Mouse (Mus musculus) thymus, postnatal 4 days (tissue): ENCODE data around the gene C2cd5.
A peak's percentile ranks its signal among the peaks of the same experiment; 100 is the strongest.

ENCODE experiments used
- DNase-seq: peaks from one replicate; pipeline ENCODE4 v3.0.0; 2021

The C2cd5 gene

DNA sequence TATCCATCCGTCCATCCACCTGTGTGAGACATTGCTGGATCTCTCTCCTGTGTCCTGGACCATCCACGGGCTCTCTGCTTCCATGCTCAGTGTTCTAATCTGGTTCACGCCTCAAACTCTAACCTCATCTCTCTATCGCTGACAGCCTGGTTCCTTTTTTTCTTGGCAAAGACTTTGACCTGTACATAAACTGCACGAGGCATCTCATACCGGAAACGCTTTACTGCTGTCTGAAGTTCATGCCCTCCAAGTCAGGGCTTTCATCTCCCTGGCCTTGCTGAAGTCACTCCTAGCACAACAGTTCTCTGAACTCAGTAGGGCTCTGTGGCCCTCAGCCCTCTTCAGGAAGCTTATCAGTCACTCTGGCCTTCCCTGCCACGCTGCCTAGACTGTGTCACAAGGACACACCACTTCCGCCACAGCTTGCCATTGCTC, 15.1 kb upstream of the C2cd5 start:
- peak; percentile 67 for DNase-seq

DNA sequence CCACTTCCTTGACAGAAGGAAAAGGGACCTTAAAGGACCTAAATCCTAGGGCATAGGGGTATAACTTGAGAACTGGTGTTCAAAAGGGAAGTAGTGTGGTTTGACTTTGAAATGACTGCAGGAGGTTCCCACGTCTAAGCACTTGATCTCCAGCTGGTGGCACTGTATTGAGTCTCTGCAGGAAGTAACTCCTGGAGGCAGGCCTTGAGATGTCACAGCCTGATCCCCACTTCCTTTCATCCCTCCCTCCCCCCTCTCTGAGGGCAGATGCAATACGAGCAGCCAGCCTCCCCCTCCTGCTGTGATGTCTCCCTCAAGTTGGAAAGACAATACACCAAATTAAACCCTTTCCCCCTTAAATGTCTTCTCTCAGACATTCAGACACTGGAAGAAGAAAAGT, 14.6 kb upstream of the C2cd5 start:
- DNase-seq, result peak; percentile 71

DNA sequence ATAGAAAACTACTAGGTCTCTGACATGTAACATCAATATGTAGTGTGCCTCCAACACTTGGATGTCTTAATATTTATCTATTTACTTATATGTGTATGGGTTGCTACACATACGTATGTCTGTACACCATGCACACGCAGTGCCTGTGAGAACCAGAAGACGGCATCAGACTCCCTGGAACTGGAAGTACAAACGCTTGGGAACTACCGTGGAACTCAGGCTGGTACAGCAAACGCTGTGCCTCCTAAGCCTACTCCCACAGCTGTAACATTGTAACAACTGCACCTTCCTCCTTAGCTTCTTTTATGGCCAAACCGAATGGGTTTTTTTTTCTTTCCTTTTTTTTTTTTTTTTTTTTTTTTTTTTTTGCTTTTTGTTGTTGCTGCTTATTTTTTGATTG, 10.4 kb upstream of the C2cd5 start:
- no peak for DNase-seq

DNA sequence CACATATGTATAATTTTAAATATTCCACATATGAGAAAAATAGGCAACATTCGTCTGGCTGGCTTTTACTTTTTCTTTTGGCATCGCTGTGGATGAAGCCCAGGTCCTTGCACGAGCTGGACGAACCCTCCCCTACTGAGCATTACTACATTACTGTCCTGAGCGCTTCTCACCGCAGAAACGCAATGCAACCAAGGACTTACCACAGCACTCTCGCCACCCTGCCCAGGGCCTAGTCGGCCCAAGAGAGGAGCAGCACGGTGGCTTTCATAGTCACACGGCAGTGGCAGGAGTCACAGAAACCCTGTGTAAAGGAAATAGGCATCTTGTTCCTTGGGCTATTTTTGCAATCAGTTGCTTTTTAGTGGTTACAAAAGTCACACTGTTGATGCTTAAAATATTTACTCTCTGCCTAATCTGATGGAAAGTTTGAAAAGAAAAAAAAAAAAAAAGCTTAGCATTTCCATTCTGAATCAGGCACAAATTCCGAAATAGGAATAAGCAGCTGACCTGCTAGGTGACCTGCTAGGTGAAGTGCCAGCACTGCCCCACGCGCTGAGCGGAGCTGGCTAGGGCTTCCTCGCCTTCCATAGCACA, 9.8 kb upstream of the C2cd5 start:
- no peak for DNase-seq

DNA sequence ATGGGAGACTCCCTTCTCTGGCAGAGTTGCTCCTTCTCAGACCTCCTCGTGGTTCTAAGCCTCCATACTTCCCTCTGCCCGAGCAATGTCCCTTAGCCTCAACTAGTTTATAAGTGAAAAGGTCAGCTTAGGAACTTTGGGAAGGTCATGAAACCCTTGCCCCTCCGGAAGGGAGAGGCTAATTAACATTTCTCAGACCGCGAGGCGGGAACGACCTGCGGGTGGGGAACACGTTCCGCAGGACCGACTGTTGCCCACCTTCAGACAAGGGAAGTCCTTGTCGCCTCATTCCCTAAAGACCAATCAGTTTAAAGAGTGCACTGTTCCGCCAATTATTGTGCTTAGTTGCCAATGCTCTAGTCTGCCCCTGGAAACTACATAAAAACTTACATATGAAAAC, 8.1 kb upstream of the C2cd5 start:
- no peak for DNase-seq

DNA sequence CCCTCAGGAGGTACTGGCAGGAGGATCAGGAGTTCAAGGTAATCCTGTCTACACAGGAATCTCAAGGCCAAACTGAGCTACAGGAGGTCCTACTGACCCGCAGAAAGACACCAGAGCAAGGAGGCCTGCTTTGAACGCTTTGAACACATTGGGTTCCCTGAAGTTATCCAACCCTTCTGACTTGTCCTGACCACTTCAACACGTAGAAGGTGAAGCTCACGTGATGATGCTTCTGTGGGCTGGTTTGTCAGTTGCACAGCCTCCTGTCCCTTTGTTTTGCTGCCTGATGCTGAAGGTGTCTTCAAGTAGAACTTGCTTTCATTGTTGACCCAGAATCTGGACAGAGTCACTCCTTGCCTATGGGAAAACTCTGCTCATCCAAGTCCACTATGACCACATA, 7.7 kb upstream of the C2cd5 start:
- DNase-seq, result no peak

DNA sequence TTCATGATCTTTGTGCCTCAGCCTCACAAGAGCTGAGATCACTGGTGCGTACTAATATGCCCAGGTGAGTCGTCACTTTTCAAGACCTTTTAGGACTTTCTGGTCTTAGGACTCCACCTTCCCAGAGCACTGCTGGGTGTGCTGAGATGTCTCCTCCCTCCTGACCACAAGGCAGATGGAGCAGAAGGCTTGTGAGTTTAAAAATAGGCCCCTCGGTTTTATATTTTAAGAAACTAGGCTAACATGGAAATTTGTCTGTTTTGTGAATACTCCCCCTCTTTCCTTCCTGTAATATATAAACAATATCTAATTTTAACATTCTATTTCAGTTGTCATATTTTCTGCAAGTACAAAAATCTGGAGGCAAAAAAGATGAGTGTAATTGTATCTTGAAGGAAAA, 5.8 kb upstream of the C2cd5 start:
- no peak for DNase-seq

DNA sequence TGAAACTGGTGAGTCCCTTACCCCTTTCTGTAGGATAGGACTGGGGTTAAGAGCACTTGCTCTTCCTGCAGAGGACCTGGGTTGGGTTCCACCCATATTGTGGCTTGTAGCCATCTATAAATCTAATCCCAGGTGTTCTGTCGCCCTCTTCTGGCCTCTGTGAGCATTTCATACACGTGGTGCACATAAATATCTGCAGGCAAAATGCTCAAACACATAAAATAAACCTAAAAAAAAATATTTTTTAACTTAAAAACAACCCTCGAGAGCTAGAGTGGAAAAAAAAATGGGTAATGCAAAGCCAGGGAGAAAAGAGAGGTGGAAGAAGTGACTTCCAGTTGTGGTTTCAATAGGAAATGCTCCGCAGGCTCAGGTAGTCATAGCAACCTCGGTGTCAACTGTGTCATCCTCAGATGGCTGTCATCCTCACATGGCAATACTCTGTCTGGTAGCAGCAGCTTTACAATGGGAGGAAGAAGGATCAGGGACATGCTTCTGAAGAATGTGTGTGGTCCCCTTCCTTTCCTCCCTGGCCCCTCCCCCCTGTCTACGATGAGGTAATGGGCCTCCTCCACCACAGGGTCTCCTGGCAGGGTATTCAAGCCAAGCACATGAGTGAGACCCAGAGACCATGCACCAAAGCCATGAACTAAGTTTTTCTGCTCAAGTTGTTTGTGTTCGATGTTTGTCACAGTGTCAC, 4.2 kb upstream of the C2cd5 start:
- DNase-seq, result no peak

DNA sequence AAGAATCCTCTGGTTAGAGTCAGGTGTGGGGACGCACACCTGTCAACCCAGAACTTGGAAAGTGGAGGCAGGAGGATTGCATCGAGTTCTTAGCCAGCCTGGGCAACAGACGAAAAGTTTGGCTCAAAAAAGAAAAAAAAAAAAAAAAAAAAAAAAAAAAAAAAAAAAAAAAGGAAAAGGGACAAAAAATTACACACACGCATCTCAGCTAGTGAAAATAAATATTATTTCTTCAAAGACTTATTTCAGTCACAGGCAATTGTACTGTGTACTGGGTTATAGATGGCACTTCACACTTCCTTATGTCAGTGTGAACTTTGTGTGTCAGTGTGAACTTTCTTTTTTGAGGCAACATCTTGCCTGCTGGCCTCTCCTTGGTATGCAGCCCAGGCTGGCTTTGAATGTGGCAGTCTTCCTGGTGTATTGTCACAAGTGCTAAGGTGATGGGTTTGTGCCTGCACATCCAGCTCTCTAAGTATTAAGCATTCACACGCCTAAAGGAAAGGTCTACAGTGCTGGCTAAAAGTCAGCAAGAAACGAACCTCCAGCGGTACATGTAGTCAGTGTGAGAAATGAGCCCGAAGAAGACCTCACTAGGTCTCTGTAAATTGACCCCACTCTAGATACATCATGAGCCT, 656 bp upstream of the C2cd5 start:
- DNase-seq, result no peak

DNA sequence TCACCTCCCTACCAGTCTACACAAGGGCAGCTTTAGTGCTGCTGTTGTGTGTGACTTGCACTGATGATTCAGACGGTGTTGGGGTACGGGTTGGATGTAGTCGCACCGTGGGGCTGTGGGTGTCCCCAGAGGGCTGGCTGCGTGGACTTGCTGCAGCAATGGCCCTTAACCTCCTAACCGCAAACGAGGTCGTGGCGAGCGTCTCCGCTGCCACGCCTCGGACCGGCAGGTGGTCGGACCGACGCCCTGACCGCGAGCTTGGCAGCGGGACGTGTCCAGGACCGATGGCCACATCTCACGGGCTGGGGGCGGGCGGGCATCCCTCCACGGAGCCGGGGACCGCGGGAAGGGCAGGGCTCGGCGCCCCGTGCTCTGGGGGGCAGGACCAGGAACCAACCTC, 660 bp downstream of the C2cd5 start:
- no peak for DNase-seq

DNA sequence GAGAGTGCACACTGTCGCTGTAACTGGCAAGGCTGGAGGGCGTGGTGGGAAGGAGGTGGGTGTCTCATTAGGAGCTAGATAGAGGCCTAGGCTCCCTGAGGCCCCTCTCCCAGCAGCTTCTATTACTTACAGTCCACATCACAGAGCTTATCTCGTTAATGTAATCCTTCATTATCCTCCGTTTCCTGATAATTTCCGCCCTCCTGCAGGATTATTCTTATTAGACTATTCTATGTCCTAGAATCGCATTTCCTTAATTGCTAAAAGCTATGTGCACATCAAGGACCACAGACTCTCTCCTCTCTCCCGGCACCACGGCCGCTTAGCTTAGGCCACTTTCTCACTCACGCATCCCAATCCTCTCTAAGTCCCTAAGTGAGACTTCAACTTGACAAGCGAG, 4.8 kb downstream of the C2cd5 start:
- no peak for DNase-seq

DNA sequence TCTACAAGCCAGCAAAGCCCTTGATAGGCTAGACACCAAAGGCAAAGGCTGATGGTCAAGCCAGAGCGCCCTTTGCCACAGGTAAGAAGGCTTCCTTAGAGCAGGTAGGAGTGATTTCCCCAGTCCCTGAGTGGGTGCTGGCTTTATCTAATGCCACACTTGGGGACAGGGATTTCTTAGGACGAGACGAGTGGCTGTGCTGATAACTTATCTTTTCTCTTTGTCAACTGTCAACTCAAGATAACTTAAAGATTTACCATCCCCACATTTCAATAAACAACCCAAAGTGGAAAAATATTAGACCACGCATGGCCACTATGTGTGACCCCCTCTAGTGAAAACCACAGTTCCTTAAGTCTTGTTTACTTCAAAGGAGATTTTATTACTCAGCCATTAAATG, 7.1 kb downstream of the C2cd5 start:
- peak; percentile 3 for DNase-seq

DNA sequence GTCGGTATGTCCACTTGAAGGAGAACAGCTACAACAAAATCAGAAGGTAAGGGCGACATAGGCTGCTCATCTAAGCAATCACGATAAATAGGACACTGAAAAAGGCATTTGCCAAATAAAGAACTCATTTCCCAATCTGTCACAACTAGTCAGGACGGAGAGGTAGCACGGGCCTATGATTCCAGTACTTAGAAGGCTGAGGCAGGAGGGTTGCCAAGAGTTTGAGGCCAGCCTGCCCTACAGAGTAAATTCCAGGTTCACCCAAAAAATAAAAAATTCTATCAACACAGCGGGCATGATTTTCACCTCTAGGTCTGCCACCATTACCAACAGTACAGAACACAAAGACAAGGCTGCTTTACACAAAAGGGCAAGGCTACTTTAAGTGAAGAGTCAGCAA, 8.9 kb downstream of the C2cd5 start:
- DNase-seq, result no peak

DNA sequence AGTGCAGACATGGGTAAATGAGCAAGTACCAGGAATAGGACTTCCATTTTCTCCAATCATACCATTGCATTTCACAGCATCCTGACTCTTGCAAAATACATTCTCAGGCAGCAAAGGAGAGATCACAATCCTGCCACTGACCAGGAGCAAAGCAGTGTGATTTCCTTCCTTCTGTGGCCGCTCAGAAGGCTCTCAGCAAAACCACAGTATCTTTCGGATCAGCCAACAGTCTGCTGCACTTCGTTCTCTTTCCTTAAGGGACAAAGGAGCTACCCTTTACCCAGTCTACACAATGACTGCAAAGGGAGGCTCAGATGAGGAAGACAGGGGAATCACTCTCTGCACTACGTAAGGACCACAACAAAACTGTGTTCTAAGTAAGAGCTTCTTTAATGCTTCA, 12.6 kb downstream of the C2cd5 start:
- no peak for DNase-seq

DNA sequence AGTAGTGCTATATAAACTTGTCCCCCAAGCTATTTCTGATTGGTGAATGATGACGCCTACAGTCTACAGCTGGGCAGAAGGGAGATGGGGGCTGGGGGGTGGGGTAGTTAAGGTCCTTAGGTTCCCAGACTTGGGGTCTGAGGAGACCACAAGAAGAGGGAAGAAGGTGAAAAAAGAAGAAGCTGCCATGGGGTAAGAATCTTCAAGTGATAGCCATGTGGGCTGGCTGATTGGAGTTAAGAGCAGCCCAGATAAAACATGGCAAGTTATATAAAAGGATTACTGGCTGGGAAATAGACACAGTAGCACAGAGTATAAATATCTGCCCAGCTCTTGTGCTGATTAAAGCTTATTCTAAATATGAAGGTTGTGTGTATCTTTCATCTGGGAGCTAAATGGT, 14.0 kb downstream of the C2cd5 start:
- peak; percentile 2 for DNase-seq

DNA sequence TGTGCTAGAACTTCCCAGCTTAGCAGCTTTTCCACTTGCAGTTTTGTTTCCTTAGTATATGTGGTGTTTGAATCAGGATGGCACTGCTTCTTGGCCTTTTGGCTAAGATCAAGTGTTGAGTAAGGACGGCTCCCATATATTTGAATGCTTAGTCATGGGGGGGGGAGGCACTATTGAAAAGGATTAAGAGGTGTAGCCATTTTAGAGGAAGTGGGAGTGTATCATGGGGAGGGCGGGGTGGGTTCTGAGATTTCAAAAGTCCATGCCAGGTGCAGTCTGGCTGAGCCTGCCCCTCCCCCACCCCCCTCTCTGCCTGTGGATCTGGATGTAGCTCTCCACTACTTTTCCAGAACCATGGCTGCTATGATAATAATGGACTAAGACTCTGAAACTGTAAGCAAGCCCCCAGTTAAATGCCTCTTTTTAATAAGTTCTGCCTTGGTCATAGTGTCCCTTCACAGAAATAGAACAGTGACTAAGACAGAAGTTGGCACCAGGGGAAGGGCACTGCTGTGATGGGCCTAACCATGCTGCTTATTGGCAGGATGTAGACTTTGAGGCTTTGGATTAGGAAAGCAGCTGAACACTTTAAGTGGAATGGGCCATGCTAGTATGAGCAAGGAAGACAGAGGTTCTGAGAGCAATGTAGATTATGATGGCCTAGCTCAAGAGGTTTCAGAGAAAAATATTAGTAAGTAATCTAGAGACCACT, 15.5 kb downstream of the C2cd5 start:
- DNase-seq, result no peak

DNA sequence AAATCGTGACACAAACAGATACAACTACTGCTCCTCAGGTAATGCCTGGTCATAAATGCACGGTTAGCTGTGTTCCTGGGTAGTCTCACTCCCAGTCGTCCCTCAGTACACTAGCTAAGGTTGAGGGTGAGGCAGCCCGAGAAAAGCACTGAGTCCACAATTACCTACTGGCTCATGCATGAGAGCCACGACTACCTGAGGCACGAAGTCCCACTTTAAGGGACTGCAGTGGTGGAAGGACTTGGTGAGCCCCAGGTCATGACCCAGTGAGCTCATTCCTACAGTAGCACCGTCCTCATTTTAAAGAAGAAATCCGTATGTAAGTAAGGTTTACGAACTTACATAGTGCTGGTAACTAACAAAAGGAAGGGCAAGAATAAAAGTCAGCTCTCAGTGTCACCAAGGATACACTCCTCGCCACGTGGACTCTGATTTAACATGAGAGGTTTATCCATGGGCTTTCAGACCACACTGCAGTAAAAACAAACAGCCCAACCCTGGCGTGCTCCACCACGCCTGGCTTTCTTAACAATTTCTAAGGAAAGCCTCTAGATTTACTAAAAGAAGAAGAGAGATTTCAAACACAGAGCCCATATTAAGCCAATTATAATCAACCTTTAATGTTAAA, 18.3 kb downstream of the C2cd5 start:
- DNase-seq, result no peak

DNA sequence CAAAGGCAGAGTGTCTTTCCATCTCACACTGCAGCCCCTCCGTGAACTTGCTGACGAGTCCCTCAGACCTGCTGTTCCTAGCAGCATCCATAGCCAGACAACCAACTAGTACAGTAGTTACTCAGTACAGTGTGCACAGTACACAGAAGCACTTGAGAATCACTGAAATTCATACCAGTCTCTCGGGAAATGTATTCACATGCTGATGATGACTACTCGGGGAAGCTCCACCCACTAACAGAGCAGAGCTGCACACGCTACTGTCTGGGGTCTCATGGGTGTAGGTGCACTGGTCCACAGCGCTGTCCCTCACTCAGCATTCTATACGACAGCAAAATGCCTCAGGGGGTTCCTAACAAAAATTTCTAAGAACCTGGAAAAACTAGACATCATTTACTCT, 19.2 kb downstream of the C2cd5 start:
- DNase-seq, result no peak

DNA sequence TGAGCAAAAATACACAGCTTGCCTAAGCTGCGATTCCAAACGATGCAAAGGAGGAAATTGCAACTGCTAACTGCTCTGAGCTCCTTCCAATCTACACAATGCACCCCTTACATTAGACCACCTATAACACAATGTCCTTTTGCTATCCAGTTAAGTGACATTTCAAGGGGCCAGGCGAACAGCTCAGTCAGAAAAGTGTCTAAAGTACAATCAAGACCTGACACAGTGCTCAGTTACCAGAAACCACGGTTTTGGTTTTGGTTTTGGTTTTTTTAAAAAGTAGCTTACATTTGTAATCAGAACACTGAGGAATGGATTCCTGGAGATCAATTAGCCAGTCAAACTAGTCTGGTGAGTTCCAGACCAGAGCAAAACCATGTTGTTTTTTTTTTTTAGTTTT, 20.8 kb downstream of the C2cd5 start:
- DNase-seq, result no peak

DNA sequence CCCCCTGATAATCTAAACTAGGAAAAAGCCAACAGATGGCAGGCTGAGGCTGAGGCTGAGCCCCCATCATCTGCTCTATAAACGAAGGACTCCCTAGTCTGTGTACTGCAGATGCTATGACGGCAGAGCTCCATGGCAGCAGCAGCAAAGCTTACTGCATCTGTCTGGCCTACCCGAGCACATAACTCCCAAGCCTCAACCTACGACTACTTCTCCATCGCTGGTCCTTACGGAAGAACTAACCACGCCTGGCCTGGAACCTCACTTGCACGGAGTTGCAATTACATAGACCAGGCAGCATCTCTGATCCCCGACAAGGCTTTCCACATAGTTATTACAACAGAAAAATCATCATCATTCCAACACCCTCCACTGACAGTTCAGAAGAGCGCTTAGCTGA, 23.5 kb downstream of the C2cd5 start:
- DNase-seq, result no peak

DNA sequence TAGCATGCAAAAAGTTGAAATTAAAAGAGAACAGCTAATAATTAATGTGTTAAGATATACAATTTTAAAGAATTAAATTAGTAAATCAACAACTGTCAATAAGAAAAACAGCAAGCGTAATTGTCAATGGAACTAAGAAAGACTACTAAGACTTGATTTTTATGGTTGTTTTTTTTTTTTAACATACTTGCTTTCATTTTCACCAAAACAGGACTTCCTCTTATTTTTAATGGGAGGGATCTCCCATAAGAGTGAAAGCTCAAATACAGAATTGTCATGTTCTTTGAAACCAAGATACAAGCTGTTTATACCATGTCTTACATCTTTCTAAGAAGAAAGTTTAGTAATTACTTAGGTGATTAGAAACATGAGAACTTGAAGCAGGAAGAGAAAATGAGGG, 26.0 kb downstream of the C2cd5 start:
- DNase-seq, result no peak

DNA sequence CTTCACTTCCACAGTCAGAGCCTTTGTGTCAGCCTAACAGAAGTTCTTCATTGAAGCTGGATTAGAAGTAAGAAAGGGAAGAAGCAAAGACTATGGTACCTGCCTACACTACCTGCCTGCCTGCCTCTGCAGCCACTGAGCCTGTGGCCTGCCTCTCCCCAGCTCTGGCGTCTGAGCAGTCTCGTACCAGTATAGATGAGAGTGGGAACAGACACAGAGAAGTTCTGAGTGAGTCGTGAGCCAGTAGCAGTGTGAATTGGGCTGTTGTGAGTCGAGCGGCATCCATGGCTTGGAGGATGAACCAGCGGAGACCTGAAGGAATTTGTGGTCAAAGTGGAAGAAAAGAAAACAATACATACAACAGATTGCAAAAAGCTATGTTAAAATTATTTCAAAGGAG, 26.5 kb downstream of the C2cd5 start:
- no peak for DNase-seq

DNA sequence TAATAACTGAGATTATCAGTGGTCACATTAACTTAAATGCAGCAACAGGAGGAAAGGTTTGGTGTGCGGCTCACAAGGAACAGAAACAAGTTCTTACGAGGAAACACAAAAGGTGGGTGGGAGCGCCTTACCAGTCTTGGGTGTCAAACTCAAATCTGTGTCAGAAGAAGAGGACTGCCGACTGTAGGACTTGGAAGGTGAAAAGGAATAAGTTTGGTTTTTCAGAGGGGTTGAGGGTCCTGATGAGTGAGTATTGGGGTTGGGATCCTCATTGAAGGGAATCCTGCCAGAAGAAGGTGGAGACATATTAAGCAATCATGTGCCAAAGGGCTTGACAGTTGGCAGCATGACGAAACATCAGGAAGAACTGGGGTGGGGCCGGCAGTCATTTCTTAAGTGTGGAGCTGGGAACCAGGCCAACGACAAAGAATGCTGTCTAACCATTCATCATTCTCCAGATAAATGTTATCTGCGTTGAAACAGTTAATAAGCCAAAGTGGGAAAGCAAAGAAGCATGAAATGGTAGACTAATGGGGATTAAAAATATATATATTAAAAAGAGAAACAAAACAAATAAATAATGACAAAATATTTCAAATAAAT, 27.4 kb downstream of the C2cd5 start:
- DNase-seq, result no peak
